Mouse (Mus musculus): Measurements from ENCODE around the gene Meaf6. TPM values are rescaled to one million over a fixed set of nuclear protein-coding genes. Genes with fewer than 3 reads are reported as not detected.

Gene Meaf6
- polyA plus RNA-seq, 1 experiment from 2014 or later = 18.3 TPM

- Histone ChIP-seq H3K9ac (0 out of 2 replicates have a peak overlapping the region, but pooled peaks have one; percentile 62), H3K4me1 (replicated peaks) (peaks cover 61% of the 10 kb centered on the region), H3K27ac (replicated peaks) (peak overlapping the region; percentile 74; the same call in 1 of the 2 replicates), H3K27me3 (no peaks in the 10 kb centered on the region), H3K4me3 (replicated peaks) (peak overlapping the region; percentile 70), H3K36me3 (replicated peaks) (no peaks in the 10 kb centered on the region), H3K9me3 (replicated peaks) (no peaks in the 10 kb centered on the region), H3K4me2 (peak overlapping the region; percentile 94)
- 51% methylated on average over 7 of the region's 7 CpGs for WGBS (ENCODE audit: insufficient replicate concordance)
- ATAC-seq (ENCODE audit: insufficient read depth) = no peak
These were observed 41.8 kb downstream of the Meaf6 start for GRCm38 (mm10) chr4:125126761-125127160.

GRCm38 (mm10) chr4:125127305-125128084 lies 42.6 kb downstream of the Meaf6 start, which contains the start of gene Zc3h12a:
Gene Zc3h12a, minus strand, starts transcription at chr4:125127840.
- Histone ChIP-seq H3K4me1 (replicated peaks) (peaks cover 56% of the 10 kb centered on the region), H3K9ac (peak within 1 kb of the TSS; percentile 62), H3K4me2 (peak within 1 kb of the TSS; percentile 94), H3K36me3 (replicated peaks) (no peaks in the 10 kb centered on the region), H3K9me3 (replicated peaks) (no peaks in the 10 kb centered on the region), H3K27me3 (no peaks in the 10 kb centered on the region), H3K4me3 (replicated peaks) (peak within 1 kb of the TSS; percentile 70), H3K27ac (replicated peaks) (peak within 1 kb of the TSS; percentile 74)
- under 1% methylated on average over 62 of the region's 62 CpGs for WGBS (ENCODE audit: insufficient replicate concordance)
- peak; percentile 84 for ATAC-seq (ENCODE audit: insufficient read depth)

GRCm38 (mm10) chr4:125131493-125131892 lies 46.6 kb downstream of the Meaf6 start:
- Histone ChIP-seq H3K4me3 (replicated peaks) (no peak overlapping the region), H3K4me2 (no peak overlapping the region), H3K9ac (no peak overlapping the region), H3K27me3 (no peaks in the 10 kb centered on the region), H3K9me3 (replicated peaks) (no peaks in the 10 kb centered on the region), H3K4me1 (replicated peaks) (peaks cover 20% of the 10 kb centered on the region), H3K27ac (replicated peaks) (no peak overlapping the region), H3K36me3 (replicated peaks) (no peaks in the 10 kb centered on the region)
- ATAC-seq (ENCODE audit: insufficient read depth) = no peak
- WGBS (ENCODE audit: insufficient replicate concordance) = 11% methylated on average over 4 of the region's 4 CpGs

- no peaks in the 10 kb centered on the region for H3K9me3 ChIP-seq (replicated peaks)
- no peak for ATAC-seq (ENCODE audit: insufficient read depth)
These were observed 47.5 kb downstream of the Meaf6 start for GRCm38 (mm10) chr4:125132394-125132793.

GRCm38 (mm10) chr4:125134192-125134591 lies 49.3 kb downstream of the Meaf6 start:
- no peak for ATAC-seq (ENCODE audit: insufficient read depth)
- no peaks in the 10 kb centered on the region for H3K4me1 ChIP-seq (replicated peaks)
- H3K27me3 ChIP-seq = no peaks in the 10 kb centered on the region
- H3K27ac ChIP-seq (replicated peaks) = no peak overlapping the region
- WGBS (ENCODE audit: insufficient replicate concordance) = 57% methylated on average over 4 of the region's 4 CpGs
- no peak overlapping the region for H3K4me3 ChIP-seq (replicated peaks)
- H3K36me3 ChIP-seq (replicated peaks) = no peaks in the 10 kb centered on the region
- no peak overlapping the region for H3K9ac ChIP-seq
- H3K9me3 ChIP-seq (replicated peaks) = no peaks in the 10 kb centered on the region
- H3K4me2 ChIP-seq = no peak overlapping the region

More at GRCm38 (mm10) chr4:125132394-125132793, 47.5 kb downstream of the Meaf6 start:
- no peaks in the 10 kb centered on the region for H3K36me3 ChIP-seq (replicated peaks)
- H3K27ac ChIP-seq (replicated peaks) = no peak overlapping the region
- peaks cover 11% of the 10 kb centered on the region for H3K4me1 ChIP-seq (replicated peaks)
- no peaks in the 10 kb centered on the region for H3K27me3 ChIP-seq
- 20% methylated on average over 5 of the region's 5 CpGs for WGBS (ENCODE audit: insufficient replicate concordance)
- H3K9ac ChIP-seq = no peak overlapping the region
- no peak overlapping the region for H3K4me2 ChIP-seq
- no peak overlapping the region for H3K4me3 ChIP-seq (replicated peaks)

GRCm38 (mm10) chr4:125134631-125135030 lies 49.7 kb downstream of the Meaf6 start:
- Histone ChIP-seq H3K9me3 (replicated peaks) (no peaks in the 10 kb centered on the region), H3K9ac (no peak overlapping the region), H3K36me3 (replicated peaks) (no peaks in the 10 kb centered on the region), H3K27ac (replicated peaks) (no peak overlapping the region), H3K4me3 (replicated peaks) (no peak overlapping the region), H3K4me2 (no peak overlapping the region), H3K4me1 (replicated peaks) (no peaks in the 10 kb centered on the region), H3K27me3 (no peaks in the 10 kb centered on the region)
- 54% methylated on average over 5 of the region's 5 CpGs for WGBS (ENCODE audit: insufficient replicate concordance)
- ATAC-seq (ENCODE audit: insufficient read depth) = no peak

GRCm38 (mm10) chr4:125135076-125135855 lies 50.3 kb downstream of the Meaf6 start:
- Histone ChIP-seq H3K9ac (no peak overlapping the region), H3K9me3 (replicated peaks) (no peaks in the 10 kb centered on the region), H3K36me3 (replicated peaks) (no peaks in the 10 kb centered on the region), H3K4me3 (replicated peaks) (no peak overlapping the region), H3K4me1 (replicated peaks) (no peaks in the 10 kb centered on the region), H3K27ac (replicated peaks) (no peak overlapping the region), H3K27me3 (no peaks in the 10 kb centered on the region), H3K4me2 (no peak overlapping the region)
- no peak for ATAC-seq (ENCODE audit: insufficient read depth)
- 51% methylated on average over 10 of the region's 10 CpGs for WGBS (ENCODE audit: insufficient replicate concordance)

- no peak overlapping the region for H3K27ac ChIP-seq (replicated peaks)
- H3K4me2 ChIP-seq = no peak overlapping the region
- ATAC-seq (ENCODE audit: insufficient read depth) = no peak
- H3K36me3 ChIP-seq (replicated peaks) = no peaks in the 10 kb centered on the region
- no peaks in the 10 kb centered on the region for H3K27me3 ChIP-seq
- no peaks in the 10 kb centered on the region for H3K9me3 ChIP-seq (replicated peaks)
- no peaks in the 10 kb centered on the region for H3K4me1 ChIP-seq (replicated peaks)
- 70% methylated on average over 12 of the region's 12 CpGs for WGBS (ENCODE audit: insufficient replicate concordance)
- H3K4me3 ChIP-seq (replicated peaks) = no peak overlapping the region
- no peak overlapping the region for H3K9ac ChIP-seq
These were observed 51.5 kb downstream of the Meaf6 start for GRCm38 (mm10) chr4:125136303-125136888.

GRCm38 (mm10) chr4:125138321-125138720 lies 53.4 kb downstream of the Meaf6 start:
- H3K4me1 ChIP-seq (replicated peaks) = no peaks in the 10 kb centered on the region
- H3K4me3 ChIP-seq (replicated peaks) = no peak overlapping the region
- H3K4me2 ChIP-seq = no peak overlapping the region
- no peak overlapping the region for H3K27ac ChIP-seq (replicated peaks)
- 50% methylated on average over 7 of the region's 7 CpGs for WGBS (ENCODE audit: insufficient replicate concordance)
- no peak for ATAC-seq (ENCODE audit: insufficient read depth)
- H3K9me3 ChIP-seq (replicated peaks) = no peaks in the 10 kb centered on the region
- H3K27me3 ChIP-seq = no peaks in the 10 kb centered on the region
- no peak overlapping the region for H3K9ac ChIP-seq
- no peaks in the 10 kb centered on the region for H3K36me3 ChIP-seq (replicated peaks)

GRCm38 (mm10) chr4:125144211-125144610 lies 59.3 kb downstream of the Meaf6 start:
- Histone ChIP-seq H3K27ac (replicated peaks) (peak overlapping the region; percentile 41; the same call in 1 of the 2 replicates), H3K4me2 (no peak overlapping the region), H3K4me3 (replicated peaks) (no peak overlapping the region), H3K27me3 (no peaks in the 10 kb centered on the region), H3K9me3 (replicated peaks) (no peaks in the 10 kb centered on the region), H3K9ac (no peak overlapping the region), H3K36me3 (replicated peaks) (no peaks in the 10 kb centered on the region), H3K4me1 (replicated peaks) (no peaks in the 10 kb centered on the region)
- ATAC-seq (ENCODE audit: insufficient read depth) = no peak
- WGBS (ENCODE audit: insufficient replicate concordance) = 31% methylated on average over 5 of the region's 5 CpGs

GRCm38 (mm10) chr4:125144627-125145026 lies 59.7 kb downstream of the Meaf6 start:
- WGBS (ENCODE audit: insufficient replicate concordance) = 37% methylated on average over 7 of the region's 7 CpGs
- Histone ChIP-seq H3K9ac (no peak overlapping the region), H3K27ac (replicated peaks) (peak overlapping the region; percentile 41; the same call in 1 of the 2 replicates), H3K4me1 (replicated peaks) (no peaks in the 10 kb centered on the region), H3K9me3 (replicated peaks) (no peaks in the 10 kb centered on the region), H3K4me3 (replicated peaks) (no peak overlapping the region), H3K27me3 (no peaks in the 10 kb centered on the region), H3K36me3 (replicated peaks) (no peaks in the 10 kb centered on the region), H3K4me2 (no peak overlapping the region)
- no peak for ATAC-seq (ENCODE audit: insufficient read depth)
